Mouse (Mus musculus) forebrain, embryonic 11.5 days (tissue): Measurements from ENCODE around the gene Esrra. TPM values are rescaled to one million over a fixed set of nuclear protein-coding genes. Genes with fewer than 3 reads are reported as not detected.

Experiments
- ATAC-seq: fragments of 200-750 bp; cut with Nextera tagmentation; replicated peaks from 2 replicates; pipeline ENCODE4 v1.8.0; 2017; ENCODE audit warnings: moderate TSS enrichment; ENCODE audit not compliant: low FRiP score
- DNase-seq: peaks from one replicate; pipeline ENCODE4 v3.0.0-alpha.2; 2017; ENCODE audit warnings: low spot score
- H3K27ac ChIP-seq: fragments of 300-500 bp; sonication (generic); 2 replicates; pipeline ENCODE4 v1.5.1; 2014; ENCODE audit warnings: low read depth, low read length
- H3K27me3 ChIP-seq: fragments of 300-500 bp; sonication (generic); 2 replicates; pipeline ENCODE4 v1.6.1; 2014; ENCODE audit warnings: mild to moderate bottlenecking, low read length, mixed read lengths; ENCODE audit not compliant: control insufficient read depth, insufficient read depth
- H3K36me3 ChIP-seq: fragments of 300-500 bp; sonication (generic); 2 replicates; pipeline ENCODE4 v1.6.1; 2014; ENCODE audit warnings: mild to moderate bottlenecking, low read length, moderate library complexity, mixed read lengths; ENCODE audit not compliant: control insufficient read depth, insufficient read depth
- H3K4me1 ChIP-seq: fragments of 300-500 bp; sonication (generic); replicated peaks from 2 replicates; pipeline ENCODE4 v1.6.1; 2014; ENCODE audit warnings: low read length, mixed read lengths; ENCODE audit not compliant: control insufficient read depth, insufficient read depth
- H3K4me2 ChIP-seq: fragments of 300-500 bp; sonication (generic); 2 replicates; pipeline ENCODE4 v1.6.1; 2014; ENCODE audit warnings: low read depth, mild to moderate bottlenecking, low read length, moderate library complexity, mixed read lengths; ENCODE audit not compliant: severe bottlenecking
- H3K4me3 ChIP-seq: fragments of 300-500 bp; sonication (generic); 2 replicates; pipeline ENCODE4 v1.5.1; 2014; ENCODE audit warnings: low read depth, low read length
- H3K9ac ChIP-seq: fragments of 300-500 bp; sonication (generic); 2 replicates; pipeline ENCODE4 v1.6.1; 2014; ENCODE audit warnings: low read length
- H3K9me3 ChIP-seq: fragments of 300-500 bp; sonication (generic); 2 replicates; pipeline ENCODE4 v1.6.1; 2016; ENCODE audit warnings: low read length, mixed read lengths; ENCODE audit not compliant: control insufficient read depth
- WGBS: fragments of 180-500 bp; shearing (Covaris S2); extraction: QIAGEN DNeasy Blood & Tissue Kit; methylation state at CpG from one replicate; pipeline ENCODE4 v1.1.7; 2014; 5-methylcytosine and 5-hydroxymethylcytosine counted together
- polyA plus RNA-seq: library from polyadenylated mRNA; unstranded; fragments of >200 nt; fragmentation: Nextera tagmentation; extraction: Ambion mirVana; gene quantifications from 2 replicates; pipeline ENCODE4 v1.2.1, GENCODE M21; 2014

Esrra gene
- polyA plus RNA-seq, 1 experiment from 2014 or later = 5.4 TPM

DNA sequence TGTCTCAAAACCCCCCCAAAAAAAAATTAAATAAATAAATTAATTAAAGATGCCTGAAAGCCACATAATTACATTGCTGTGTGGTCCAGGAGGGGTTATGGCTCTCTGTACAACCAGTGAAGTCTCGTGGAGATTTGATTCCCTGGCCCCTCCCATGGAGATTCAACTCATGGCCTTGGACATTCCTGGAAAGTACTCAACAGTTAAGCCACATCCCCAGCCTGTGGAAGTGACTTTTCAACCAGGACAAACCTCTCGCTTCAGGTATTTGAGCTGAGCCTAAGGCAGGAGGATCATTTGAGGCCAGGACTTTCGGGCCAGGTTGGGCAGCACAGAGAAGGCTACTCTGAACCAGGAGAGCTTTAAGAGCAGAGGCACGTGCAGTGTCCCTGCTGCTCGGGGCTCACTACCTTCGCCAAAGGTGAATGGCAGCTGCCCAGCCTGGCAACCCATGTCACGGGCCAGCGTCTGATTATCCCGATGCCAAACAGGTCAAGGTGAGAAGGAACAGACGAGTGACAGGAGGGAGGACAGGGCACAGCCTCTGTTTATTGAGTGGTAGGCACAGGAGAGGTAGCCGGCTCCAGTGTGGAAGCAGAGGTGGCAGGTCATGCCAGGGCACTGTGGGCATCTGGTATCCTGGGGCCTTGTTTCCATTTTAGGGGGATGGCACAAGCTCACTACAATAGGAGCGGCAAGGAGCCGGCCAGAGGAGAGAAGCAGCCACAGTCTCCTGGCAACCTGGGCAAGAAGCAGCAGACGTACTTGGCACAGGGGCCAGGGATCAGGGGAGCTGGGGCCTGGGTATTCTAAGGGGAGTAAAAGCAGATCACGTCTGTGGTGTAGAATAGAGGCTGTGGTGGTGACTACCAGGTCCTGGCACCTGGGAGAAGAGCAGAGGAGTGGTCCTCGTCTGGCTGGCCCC lies 16.2 kb upstream of the Esrra start:
- DNase-seq = no peak
- Histone ChIP-seq H3K9me3 (no peaks in the 10 kb centered on the region), H3K27me3 (peaks cover 34% of the 10 kb centered on the region), H3K27ac (no peak overlapping the region), H3K4me2 (no peak overlapping the region), H3K4me1 (peaks cover 19% of the 10 kb centered on the region; the same call in 1 of the 2 replicates), H3K36me3 (no peaks in the 10 kb centered on the region), H3K9ac (no peak overlapping the region), H3K4me3 (no peak overlapping the region)
- ATAC-seq = no peak
- WGBS = 80% methylated on average over 16 of the region's 16 CpGs

DNA sequence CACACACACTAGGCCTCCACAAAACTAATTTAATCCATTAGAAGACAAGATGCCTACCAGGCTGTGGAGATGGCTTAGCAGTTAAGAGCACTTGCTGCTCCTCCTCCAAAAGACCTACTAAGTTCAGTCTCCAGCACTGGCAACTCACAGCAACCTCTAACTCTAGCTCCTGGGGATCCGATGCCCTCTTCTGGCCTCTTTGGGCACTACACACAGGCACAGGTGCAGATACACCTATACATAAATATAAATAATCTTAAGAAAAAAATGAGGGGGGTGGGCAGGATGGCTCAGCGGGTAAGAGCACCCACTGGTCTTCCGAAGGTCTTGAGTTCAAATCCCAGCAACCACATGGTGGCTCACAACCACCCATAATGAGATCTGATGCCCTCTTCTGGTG lies 14.7 kb upstream of the Esrra start:
- peaks cover 48% of the 10 kb centered on the region for H3K27me3 ChIP-seq
- H3K9me3 ChIP-seq = no peaks in the 10 kb centered on the region
- no peaks in the 10 kb centered on the region for H3K36me3 ChIP-seq
- H3K4me3 ChIP-seq = no peak overlapping the region
- H3K4me2 ChIP-seq = no peak overlapping the region
- peaks cover 15% of the 10 kb centered on the region; the same call in 1 of the 2 replicates for H3K4me1 ChIP-seq
- no peak overlapping the region for H3K27ac ChIP-seq
- ATAC-seq (no peak), DNase-seq (no peak)
- H3K9ac ChIP-seq = no peak overlapping the region
- WGBS = 20% methylated on average over 3 of the region's 3 CpGs

DNA sequence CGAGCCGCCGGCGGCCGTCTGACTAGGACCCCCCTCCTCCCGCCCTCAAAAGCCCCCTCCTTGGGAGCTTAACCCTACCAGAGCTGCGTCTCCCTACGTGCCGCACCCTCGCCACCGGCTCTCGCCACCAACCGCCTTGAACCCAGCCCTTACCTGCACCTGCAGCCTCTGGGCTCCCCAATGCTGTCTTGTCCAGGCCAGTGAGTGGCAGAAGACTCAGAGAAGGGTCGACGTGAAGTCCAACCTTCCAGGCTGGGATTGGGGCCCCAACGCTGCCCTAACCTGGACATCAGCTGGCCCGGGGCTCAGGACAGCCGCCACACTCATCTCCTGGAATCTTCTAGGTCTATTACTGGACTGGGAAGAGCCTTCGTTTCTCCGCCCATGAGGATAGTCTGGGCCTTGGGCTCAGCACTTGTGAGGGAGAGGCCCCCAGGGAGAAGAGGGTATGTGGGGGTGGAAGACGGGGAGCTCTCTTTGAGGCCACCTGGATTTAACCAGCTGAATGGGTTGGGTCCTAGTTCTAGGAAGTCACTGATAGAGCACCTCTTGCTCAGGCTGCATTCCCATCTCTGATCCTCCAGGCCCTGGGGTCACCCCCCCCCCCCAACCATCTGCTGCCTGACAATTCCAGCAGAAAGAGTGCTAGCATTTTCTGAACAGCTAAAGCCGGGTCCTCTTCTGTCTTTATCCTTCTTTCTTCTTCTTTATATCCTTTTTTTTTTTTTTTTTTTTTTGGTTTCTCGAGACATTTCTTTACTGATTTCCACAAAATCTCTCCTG lies 12.8 kb upstream of the Esrra start, which contains the start of gene Kcnk4:
TSS of gene Kcnk4 (minus strand) at position 321 of the 783 bp plus-strand sequence.
- Histone ChIP-seq H3K4me2 (peak within 1 kb of the TSS; percentile 41), H3K9me3 (no peaks in the 10 kb centered on the region), H3K27ac (no peak within 1 kb of the TSS), H3K27me3 (peaks cover 57% of the 10 kb centered on the region), H3K4me1 (peaks cover 7% of the 10 kb centered on the region; the same call in 1 of the 2 replicates), H3K4me3 (peak within 1 kb of the TSS; percentile 22), H3K36me3 (no peaks in the 10 kb centered on the region), H3K9ac (peak within 1 kb of the TSS; percentile 5; the same call in 1 of the 2 replicates)
- ATAC-seq = no peak
- WGBS = 10% methylated on average over 23 of the region's 23 CpGs
- DNase-seq = no peak

DNA sequence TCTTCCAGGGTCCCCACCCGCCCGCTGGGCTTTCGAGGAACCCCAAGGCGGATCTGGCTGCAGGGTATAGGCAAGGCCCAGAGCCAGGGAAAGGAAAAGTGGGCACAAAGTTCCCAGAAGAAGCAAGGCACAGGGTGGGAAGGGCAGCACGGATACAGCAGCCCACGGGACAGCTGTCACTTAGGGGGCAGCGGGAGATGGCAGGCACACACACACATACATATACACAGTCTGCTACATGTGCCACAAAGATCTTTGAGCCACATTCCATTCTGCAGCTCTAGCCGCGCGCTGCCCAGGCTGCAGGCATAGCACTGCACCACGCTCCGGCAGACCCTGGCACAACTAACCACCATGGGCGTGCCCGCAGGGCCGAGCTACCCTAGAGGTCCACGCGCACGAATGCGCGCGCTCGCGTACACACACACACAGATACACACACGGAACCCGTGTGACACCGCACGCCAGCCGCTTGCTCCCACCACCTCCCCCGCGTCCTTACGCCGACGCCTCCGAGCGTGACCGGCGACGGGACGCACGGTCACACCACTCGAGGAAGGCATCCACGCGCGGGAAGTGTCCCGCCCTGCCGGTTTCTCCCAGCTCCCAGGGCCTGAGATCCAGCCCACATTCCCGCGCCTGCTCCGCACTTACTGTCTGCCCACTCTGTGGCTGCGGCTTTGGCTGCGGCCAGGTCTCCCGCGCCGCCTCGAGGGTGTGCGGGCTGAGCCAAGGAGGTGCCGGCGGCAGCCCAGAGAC lies 12.0 kb upstream of the Esrra start:
- Histone ChIP-seq H3K4me2 (peak overlapping the region; percentile 41), H3K4me1 (peaks cover 7% of the 10 kb centered on the region; the same call in 1 of the 2 replicates), H3K27me3 (peaks cover 60% of the 10 kb centered on the region), H3K27ac (no peak overlapping the region), H3K9me3 (no peaks in the 10 kb centered on the region), H3K4me3 (peak overlapping the region; percentile 22), H3K9ac (peak overlapping the region; percentile 5; the same call in 1 of the 2 replicates), H3K36me3 (no peaks in the 10 kb centered on the region)
- 3% methylated on average over 56 of the region's 58 CpGs for WGBS
- DNase-seq (no peak), ATAC-seq (0 out of 2 replicates have a peak, but pooled peaks have one; percentile 39)

DNA sequence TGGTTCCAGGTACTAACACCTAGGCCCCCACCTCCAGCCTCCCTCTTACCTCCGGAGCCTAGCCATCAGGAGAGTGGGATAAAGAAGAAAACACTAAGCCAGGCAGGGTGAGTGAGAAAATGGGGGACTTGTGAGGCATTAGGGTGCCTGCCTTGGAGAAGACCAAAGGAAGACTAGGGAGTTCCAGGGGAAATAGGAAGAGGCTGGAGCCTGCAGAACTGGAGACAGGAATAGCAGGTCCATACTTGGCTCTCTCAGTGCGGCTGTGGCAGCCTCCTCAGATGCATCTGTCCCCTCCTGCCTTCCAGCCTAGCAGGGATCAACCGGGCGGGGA lies 11.5 kb upstream of the Esrra start:
- Histone ChIP-seq H3K36me3 (no peaks in the 10 kb centered on the region), H3K9me3 (no peaks in the 10 kb centered on the region), H3K27me3 (peaks cover 63% of the 10 kb centered on the region), H3K27ac (no peak overlapping the region), H3K4me3 (no peak overlapping the region; the same call in 1 of the 2 replicates), H3K4me1 (peaks cover 7% of the 10 kb centered on the region; the same call in 1 of the 2 replicates), H3K4me2 (no peak overlapping the region), H3K9ac (no peak overlapping the region)
- DNase-seq = no peak
- no peak for ATAC-seq
- 20% methylated on average over 4 of the region's 4 CpGs for WGBS

DNA sequence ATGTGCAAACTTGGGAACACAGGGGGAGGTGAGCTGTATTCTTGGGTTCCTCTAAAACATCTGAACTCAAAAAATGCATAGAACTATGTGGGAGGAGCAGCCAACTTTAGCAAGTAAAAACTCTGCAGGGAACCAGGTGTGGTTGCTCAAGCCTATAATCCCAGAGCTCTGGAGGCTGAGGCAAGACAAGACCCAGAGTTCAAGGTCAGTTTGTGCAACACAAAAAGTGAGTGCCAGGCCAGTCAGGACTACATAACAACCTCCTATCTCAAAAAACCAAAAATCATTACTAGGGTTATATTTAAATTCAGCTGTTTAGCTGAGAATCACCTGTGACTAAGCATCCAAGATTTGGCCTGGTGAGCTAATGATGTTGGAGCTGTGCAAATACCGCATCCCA lies 10.4 kb upstream of the Esrra start:
- Histone ChIP-seq H3K4me3 (no peak overlapping the region), H3K9ac (no peak overlapping the region), H3K9me3 (no peaks in the 10 kb centered on the region), H3K27me3 (peaks cover 74% of the 10 kb centered on the region), H3K36me3 (no peaks in the 10 kb centered on the region), H3K4me1 (peaks cover 10% of the 10 kb centered on the region; the same call in 1 of the 2 replicates), H3K4me2 (no peak overlapping the region), H3K27ac (no peak overlapping the region)
- DNase-seq = no peak
- 50% methylated on average over 1 of the region's 1 CpGs for WGBS
- no peak for ATAC-seq

DNA sequence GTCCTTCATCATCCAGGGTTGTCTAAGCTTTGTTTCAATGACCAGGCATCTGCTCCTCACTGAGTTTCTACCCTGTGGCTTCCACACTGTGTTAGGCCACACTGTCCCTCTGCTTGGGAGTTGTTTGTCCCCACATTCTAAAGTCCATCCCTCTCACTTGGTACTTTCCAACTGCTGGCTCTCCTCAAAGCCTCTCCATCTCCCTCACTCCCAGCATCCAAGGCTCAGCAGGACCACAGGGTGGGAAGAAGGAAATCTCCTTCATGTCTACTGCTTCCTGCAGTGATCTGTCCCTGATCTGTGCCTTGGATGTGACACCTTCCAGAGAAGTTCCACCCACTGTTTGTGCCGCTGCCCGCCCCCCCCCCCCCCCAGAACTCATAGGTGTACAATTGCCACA lies 9.4 kb upstream of the Esrra start:
- ATAC-seq (no peak), DNase-seq (no peak)
- WGBS = 0% methylated on average over 2 of the region's 2 CpGs
- H3K27ac ChIP-seq = no peak overlapping the region
- no peak overlapping the region for H3K4me2 ChIP-seq
- no peak overlapping the region for H3K9ac ChIP-seq
- H3K4me3 ChIP-seq = no peak overlapping the region
- no peaks in the 10 kb centered on the region for H3K9me3 ChIP-seq
- no peaks in the 10 kb centered on the region for H3K36me3 ChIP-seq
- peaks cover 81% of the 10 kb centered on the region for H3K27me3 ChIP-seq
- peaks cover 10% of the 10 kb centered on the region; the same call in 1 of the 2 replicates for H3K4me1 ChIP-seq

DNA sequence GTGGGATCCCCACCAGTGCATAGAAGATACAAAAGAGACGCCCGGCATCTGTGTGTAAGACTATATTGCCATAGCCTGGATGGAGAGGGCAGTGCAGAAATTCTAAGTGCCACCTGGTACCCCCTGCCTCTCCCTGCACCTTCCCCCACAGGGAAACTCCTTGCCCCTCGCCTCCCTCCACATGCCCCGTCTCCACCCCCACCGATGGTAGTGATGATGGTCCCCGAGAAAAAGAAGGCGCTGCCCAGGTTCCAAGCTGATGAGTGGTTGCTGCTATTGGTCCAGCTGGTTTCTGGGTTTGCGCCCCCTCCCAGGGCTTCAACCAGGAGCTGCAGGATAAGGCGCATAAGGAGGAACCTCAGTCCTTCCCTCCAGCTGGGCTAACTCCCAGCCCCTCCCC lies 6.5 kb upstream of the Esrra start:
- Histone ChIP-seq H3K27ac (no peak overlapping the region), H3K4me2 (no peak overlapping the region), H3K9me3 (no peaks in the 10 kb centered on the region), H3K4me1 (peaks cover 7% of the 10 kb centered on the region; the same call in 1 of the 2 replicates), H3K4me3 (no peak overlapping the region), H3K36me3 (no peaks in the 10 kb centered on the region), H3K9ac (no peak overlapping the region), H3K27me3 (peaks cover 80% of the 10 kb centered on the region)
- WGBS = 11% methylated on average over 9 of the region's 9 CpGs
- ATAC-seq (no peak), DNase-seq (no peak)
